Mouse (Mus musculus) hindbrain, postnatal 0 days (tissue): ENCODE data around the gene Wdcp. TPM values are rescaled to one million over a fixed set of nuclear protein-coding genes. Genes with fewer than 3 reads are reported as not detected.
A peak's percentile ranks its signal among the peaks of the same experiment; 100 is the strongest.

Experiments
- ATAC-seq: fragments of 200-750 bp; cut with Nextera tagmentation; 2 replicates; pipeline ENCODE4 v1.8.0; 2017; ENCODE audit warnings: mild to moderate bottlenecking, moderate TSS enrichment, moderate library complexity
- DNase-seq: peaks from one replicate; pipeline ENCODE4 v3.0.0-alpha.2; 2015; ENCODE audit warnings: low spot score
- H3K27ac ChIP-seq: fragments of 300-500 bp; sonication (generic); 2 replicates; pipeline ENCODE4 v1.5.1; 2014; ENCODE audit warnings: mild to moderate bottlenecking
- H3K27me3 ChIP-seq: fragments of 300-500 bp; sonication (generic); 2 replicates; pipeline ENCODE4 v1.6.1; 2014; ENCODE audit warnings: low read length, mixed read lengths; ENCODE audit not compliant: insufficient read depth
- H3K36me3 ChIP-seq: fragments of 300-500 bp; sonication (generic); 2 replicates; pipeline ENCODE4 v1.6.1; 2014; ENCODE audit warnings: low read length, mixed read lengths; ENCODE audit not compliant: insufficient read depth
- H3K4me1 ChIP-seq: fragments of 300-500 bp; sonication (generic); 2 replicates; pipeline ENCODE4 v1.6.1; 2014; ENCODE audit warnings: antibody characterized with exemption, low read length, mixed read lengths; ENCODE audit not compliant: insufficient read depth
- H3K4me2 ChIP-seq: fragments of 300-500 bp; sonication (generic); 2 replicates; pipeline ENCODE4 v1.6.1; 2014; ENCODE audit warnings: low read depth, mild to moderate bottlenecking, low read length, moderate library complexity, mixed read lengths
- H3K4me3 ChIP-seq: fragments of 300-500 bp; sonication (generic); 2 replicates; pipeline ENCODE4 v1.5.1; 2014; ENCODE audit warnings: low read length
- H3K9ac ChIP-seq: fragments of 300-500 bp; sonication (generic); replicated peaks from 2 replicates; pipeline ENCODE4 v1.6.1; 2014; ENCODE audit warnings: mild to moderate bottlenecking, low read length, moderate library complexity, mixed read lengths
- H3K9me3 ChIP-seq: fragments of 300-500 bp; sonication (generic); 2 replicates; pipeline ENCODE4 v1.6.1; 2016; ENCODE audit warnings: low read length, mixed read lengths
- CTCF ChIP-seq: IDR thresholded peaks from 2 replicates; pipeline ENCODE4 v1.5.1; 2016; ENCODE audit warnings: antibody characterized with exemption, control low read depth, low read depth
- WGBS: fragments of 180-500 bp; shearing (Covaris S2); extraction: QIAGEN DNeasy Blood & Tissue Kit; methylation state at CpG from one replicate; pipeline ENCODE4 v1.1.7; 2014; 5-methylcytosine and 5-hydroxymethylcytosine counted together
- polyA plus RNA-seq: library from polyadenylated mRNA; unstranded; fragments of >200 nt; fragmentation: Nextera tagmentation; extraction: Ambion mirVana; gene quantifications from 2 replicates; pipeline ENCODE4 v1.2.1, GENCODE M21; 2015
- total RNA-seq: library from RNA; depleted of rRNA; stranded (reverse); fragments of >200 nt; gene quantifications from 2 replicates; pipeline ENCODE4 v1.2.3, GENCODE M21; 2014

Gene Wdcp
- total and polyA plus RNA-seq, 2 experiments from 2014 or later, result 9.9 to 14.5 TPM

DNA sequence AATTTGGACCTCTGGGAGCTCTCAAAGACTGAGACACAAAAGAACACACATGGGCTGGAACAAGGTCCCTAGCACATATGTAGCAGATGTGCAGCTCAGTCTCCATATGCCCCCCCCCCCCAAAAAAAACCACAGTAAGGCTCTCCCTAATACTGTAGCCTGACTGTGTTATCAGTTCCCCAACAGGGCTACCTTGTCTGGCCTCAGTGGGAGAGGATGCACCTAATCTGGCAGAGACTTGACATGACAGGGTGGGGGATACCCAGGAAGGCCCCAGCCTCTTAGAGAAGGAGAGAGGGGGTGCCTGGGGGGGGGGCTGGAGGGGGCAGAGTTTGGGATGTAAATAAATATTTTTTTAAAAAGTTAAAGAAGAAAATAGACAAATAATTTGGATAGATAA, 45.6 kb downstream of the Wdcp start:
- Histone ChIP-seq H3K27ac (no peak overlapping the region), H3K9ac (no peak overlapping the region), H3K27me3 (no peaks in the 10 kb centered on the region), H3K4me1 (no peaks in the 10 kb centered on the region), H3K4me3 (no peak overlapping the region), H3K4me2 (no peak overlapping the region), H3K36me3 (0 out of 2 replicates have a peak, but pooled peaks cover 3% of the 10 kb centered on the region), H3K9me3 (no peaks in the 10 kb centered on the region)
- DNase-seq (no peak), ATAC-seq (no peak)
- TF ChIP-seq CTCF, result no peak

DNA sequence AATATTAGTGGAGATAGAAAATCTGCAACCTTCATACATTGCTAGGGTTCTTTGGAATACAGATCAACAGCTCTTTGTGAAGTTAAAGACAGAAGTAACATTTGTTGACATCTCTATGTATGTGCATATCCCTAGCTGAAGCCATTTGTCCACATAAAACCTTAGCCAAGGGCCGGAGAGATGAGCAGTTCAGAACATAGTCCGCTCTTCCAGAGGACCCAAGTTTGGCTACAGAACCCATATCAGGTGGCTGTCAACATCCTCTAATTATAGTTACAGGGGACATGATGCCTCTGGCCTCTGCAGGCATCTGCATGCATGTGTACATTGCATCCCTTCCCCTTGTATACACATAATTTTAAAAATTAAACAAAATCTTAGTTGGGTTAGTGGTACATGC, 46.1 kb downstream of the Wdcp start:
- Histone ChIP-seq H3K4me3 (no peak overlapping the region), H3K4me2 (no peak overlapping the region), H3K9me3 (no peaks in the 10 kb centered on the region), H3K9ac (no peak overlapping the region), H3K27me3 (no peaks in the 10 kb centered on the region), H3K4me1 (no peaks in the 10 kb centered on the region), H3K27ac (no peak overlapping the region), H3K36me3 (0 out of 2 replicates have a peak, but pooled peaks cover 3% of the 10 kb centered on the region)
- ATAC-seq, result no peak
- WGBS, result 96% methylated on average over 2 of the region's 2 CpGs
- DNase-seq, result no peak
- no peak for TF ChIP-seq CTCF

DNA sequence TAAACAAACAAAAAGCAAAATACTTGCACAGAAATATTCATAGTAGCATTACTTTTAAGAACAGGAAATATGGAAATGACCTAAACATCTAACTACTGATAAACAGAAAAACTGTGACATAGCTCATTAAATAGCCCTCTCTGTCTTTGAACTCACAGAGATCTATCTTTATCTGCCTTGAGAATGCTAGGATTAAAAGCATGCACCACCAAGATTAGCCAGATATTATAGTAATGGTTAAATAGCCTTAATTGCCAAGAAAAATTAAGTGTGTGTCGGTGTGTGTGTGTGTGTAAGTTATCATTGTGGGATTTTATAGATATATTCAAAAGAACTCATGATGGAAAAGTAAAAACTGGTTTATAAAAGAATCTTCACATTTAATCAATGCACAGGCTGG, 46.8 kb downstream of the Wdcp start:
- no peak overlapping the region for H3K9ac ChIP-seq
- TF ChIP-seq CTCF, result no peak
- 100% methylated on average over 1 of the region's 1 CpGs for WGBS

DNA sequence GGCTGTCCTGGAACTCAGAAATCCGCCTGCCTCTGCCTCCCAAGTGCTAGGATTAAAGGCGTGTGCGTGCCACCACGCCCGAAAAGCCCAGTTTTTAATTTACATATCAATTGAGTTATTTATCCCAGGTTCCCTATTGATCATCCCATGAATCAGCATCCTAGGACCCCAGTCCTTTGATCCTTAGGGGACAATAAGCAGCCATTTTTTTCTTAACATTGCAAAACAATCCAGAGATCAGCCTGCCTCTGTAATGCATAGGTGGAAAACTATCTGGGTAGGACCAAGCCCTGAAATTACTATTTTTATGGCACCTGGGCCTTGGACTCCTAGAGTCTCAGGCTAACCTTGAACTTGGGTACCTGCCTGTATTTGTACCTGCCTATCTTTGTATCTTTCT, 54.9 kb downstream of the Wdcp start:
- Histone ChIP-seq H3K36me3 (peaks cover 4% of the 10 kb centered on the region; the same call in 1 of the 2 replicates), H3K4me3 (no peak overlapping the region), H3K9me3 (no peaks in the 10 kb centered on the region), H3K4me1 (no peaks in the 10 kb centered on the region), H3K27ac (no peak overlapping the region), H3K27me3 (no peaks in the 10 kb centered on the region), H3K4me2 (no peak overlapping the region), H3K9ac (no peak overlapping the region)
- ATAC-seq (no peak), DNase-seq (no peak)
- no peak for TF ChIP-seq CTCF
- WGBS, result 90% methylated on average over 5 of the region's 5 CpGs

More for the DNA sequence above, 46.8 kb downstream of the Wdcp start:
- Histone ChIP-seq H3K36me3 (0 out of 2 replicates have a peak, but pooled peaks cover 3% of the 10 kb centered on the region), H3K4me1 (no peaks in the 10 kb centered on the region), H3K4me2 (no peak overlapping the region), H3K27ac (no peak overlapping the region), H3K27me3 (no peaks in the 10 kb centered on the region), H3K9me3 (no peaks in the 10 kb centered on the region), H3K4me3 (no peak overlapping the region)
- DNase-seq, result no peak
- no peak for ATAC-seq

DNA sequence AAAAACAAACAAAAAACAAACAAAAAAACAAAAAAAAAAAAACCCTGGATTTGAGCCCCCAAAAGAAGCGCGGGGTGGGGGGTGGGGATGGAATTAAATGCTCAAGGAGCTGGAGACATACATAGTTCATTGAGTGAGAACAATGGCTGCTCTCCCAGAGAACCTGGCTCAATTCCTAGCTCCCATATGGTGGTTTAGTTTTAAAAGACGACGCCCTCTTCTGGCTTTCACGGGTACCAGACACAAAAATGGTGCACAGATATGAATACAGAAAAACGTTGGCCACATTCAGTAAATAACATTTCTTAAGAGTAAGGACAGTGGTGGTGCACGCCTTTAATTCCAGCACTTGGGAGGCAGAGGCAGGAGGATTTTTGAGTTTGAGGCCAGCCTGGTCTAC, 62.8 kb downstream of the Wdcp start:
- DNase-seq, result peak; percentile 62
- TF ChIP-seq CTCF, result peak; percentile 14; the same call in 1 of the 2 replicates
- H3K27ac ChIP-seq, result no peak overlapping the region
- ATAC-seq, result no peak
- no peak overlapping the region for H3K9ac ChIP-seq
- H3K27me3 ChIP-seq, result no peaks in the 10 kb centered on the region
- H3K9me3 ChIP-seq, result no peaks in the 10 kb centered on the region
- H3K4me1 ChIP-seq, result no peaks in the 10 kb centered on the region
- peak overlapping the region; percentile 75; the same call in 1 of the 2 replicates for H3K4me2 ChIP-seq
- no peak overlapping the region for H3K4me3 ChIP-seq
- WGBS, result 63% methylated on average over 7 of the region's 7 CpGs
- no peaks in the 10 kb centered on the region for H3K36me3 ChIP-seq

DNA sequence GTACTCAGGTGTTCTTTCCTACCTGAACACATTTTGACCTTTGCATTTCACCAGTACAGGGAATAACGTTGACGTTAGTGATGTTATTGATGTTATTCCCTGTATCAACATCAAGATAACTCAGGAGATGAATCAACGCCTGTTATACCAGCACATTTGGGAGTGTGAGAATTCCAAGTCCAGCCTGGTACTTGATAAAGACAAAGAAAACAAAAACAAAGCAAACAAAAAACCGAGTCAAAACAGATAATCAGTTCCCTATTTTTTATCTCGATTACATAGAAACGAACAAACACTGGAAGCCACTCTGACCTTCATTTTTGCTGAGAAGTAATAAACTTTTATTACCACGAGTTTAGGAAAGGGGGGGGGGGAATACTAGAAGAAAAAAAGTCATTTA, 63.4 kb downstream of the Wdcp start:
- Histone ChIP-seq H3K4me1 (no peaks in the 10 kb centered on the region), H3K27ac (peak overlapping the region; percentile 92), H3K9me3 (no peaks in the 10 kb centered on the region), H3K36me3 (no peaks in the 10 kb centered on the region), H3K4me2 (peak overlapping the region; percentile 75), H3K4me3 (peak overlapping the region; percentile 86), H3K9ac (peak overlapping the region; percentile 89), H3K27me3 (no peaks in the 10 kb centered on the region)
- ATAC-seq (no peak), DNase-seq (no peak)
- 54% methylated on average over 7 of the region's 7 CpGs for WGBS
- TF ChIP-seq CTCF, result no peak

DNA sequence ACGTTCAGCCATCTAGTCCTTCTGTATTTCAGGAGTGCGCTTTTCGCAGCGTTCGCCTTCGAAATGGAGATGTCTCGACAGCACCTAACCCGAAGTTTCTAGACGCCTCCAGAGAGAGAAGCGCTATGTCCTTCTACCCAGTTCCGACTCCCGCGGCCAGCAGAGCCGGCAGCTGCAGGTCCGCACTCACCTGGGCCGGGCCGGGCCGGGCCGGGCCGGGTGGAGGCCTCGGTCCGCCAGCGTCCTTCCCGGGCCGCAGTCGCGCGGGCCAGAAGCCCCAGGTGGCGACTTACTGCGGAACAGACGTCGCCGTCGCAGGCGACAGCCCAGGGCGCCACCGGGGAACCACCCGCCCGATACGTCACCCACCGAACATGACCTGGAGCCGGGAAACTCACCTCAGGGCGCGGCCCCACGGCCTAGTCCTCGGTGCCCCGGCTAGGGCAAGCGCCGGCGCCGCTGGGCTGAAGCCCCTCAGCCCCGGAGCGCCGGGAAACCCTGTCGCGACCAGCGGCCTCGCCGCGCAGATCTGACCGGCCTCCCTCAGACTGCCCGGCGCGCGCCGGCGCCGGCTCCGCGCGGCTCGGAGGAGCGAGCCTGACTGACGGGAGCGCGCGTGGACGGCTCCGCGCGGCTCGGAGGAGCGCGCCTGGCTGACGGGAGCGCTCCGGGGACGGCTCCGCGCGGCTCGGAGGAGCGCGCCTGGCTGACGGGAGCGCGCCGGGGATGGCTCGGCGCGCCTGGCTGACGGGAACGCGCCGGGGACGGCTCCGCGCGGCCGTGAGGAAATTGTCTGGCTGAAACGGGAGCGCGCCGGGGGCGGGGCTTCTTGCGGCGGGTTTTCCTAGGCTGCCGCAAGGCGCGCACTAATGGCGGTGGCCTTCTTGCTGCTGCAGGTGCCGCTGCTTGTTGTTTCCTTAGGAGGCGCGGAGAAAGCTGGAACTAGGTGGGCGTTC, 64.1 kb downstream of the Wdcp start, which contains the start of gene Ubxn2a:
Ubxn2a (minus strand) TSS at position 755 of the 956 bp plus-strand sequence.
- no peaks in the 10 kb centered on the region for H3K27me3 ChIP-seq
- H3K9ac ChIP-seq, result peak within 1 kb of the TSS; percentile 89
- ATAC-seq, result peak; percentile 97
- H3K9me3 ChIP-seq, result no peaks in the 10 kb centered on the region
- TF ChIP-seq CTCF, result peak; percentile 52
- H3K27ac ChIP-seq, result peak within 1 kb of the TSS; percentile 92
- H3K4me1 ChIP-seq, result no peaks in the 10 kb centered on the region
- no peaks in the 10 kb centered on the region for H3K36me3 ChIP-seq
- peak; percentile 97 for DNase-seq
- H3K4me3 ChIP-seq, result peak within 1 kb of the TSS; percentile 86
- peak within 1 kb of the TSS; percentile 75 for H3K4me2 ChIP-seq
- under 1% methylated on average over 116 of the region's 125 CpGs for WGBS
